Mouse (Mus musculus): Measurements from ENCODE around the gene Prn.

The Prn gene

GRCm38 (mm10) chr2:131948916-131949639 lies 39.3 kb downstream of the Prn start:
- no peak for DNase-seq (ENCODE audit: low spot score in 2 of 2)

GRCm38 (mm10) chr2:131949767-131950597 lies 40.2 kb downstream of the Prn start:
- peak; percentile 37 to 42 for DNase-seq (ENCODE audit: low spot score in 2 of 2)

- DNase-seq (ENCODE audit: low spot score in 2 of 2), result no peak
Measured at GRCm38 (mm10) chr2:131950598-131951095, 40.9 kb downstream of the Prn start, which contains the start of gene Prnd. Prnd (plus strand) TSS chr2:131950861.

- no peak for DNase-seq (ENCODE audit: low spot score in 2 of 2)
Measured at GRCm38 (mm10) chr2:131952456-131952855, 42.7 kb downstream of the Prn start.

GRCm38 (mm10) chr2:131952961-131953538 lies 43.3 kb downstream of the Prn start:
- no peak for DNase-seq (ENCODE audit: low spot score in 2 of 2)

- DNase-seq (ENCODE audit: low spot score in 2 of 2), result no peak
Measured at GRCm38 (mm10) chr2:131953711-131954110, 44.0 kb downstream of the Prn start.

- DNase-seq (ENCODE audit: low spot score in 2 of 2), result no peak
Measured at GRCm38 (mm10) chr2:131954835-131955234, 45.1 kb downstream of the Prn start.

- peak in 1 of 2 experiments; percentile 39 for DNase-seq (ENCODE audit: low spot score in 2 of 2)
Measured at GRCm38 (mm10) chr2:131955264-131955663, 45.5 kb downstream of the Prn start.

GRCm38 (mm10) chr2:131956336-131957256 lies 46.8 kb downstream of the Prn start:
- DNase-seq (ENCODE audit: low spot score in 2 of 2), result no peak

- no peak for DNase-seq (ENCODE audit: low spot score in 2 of 2)
Measured at GRCm38 (mm10) chr2:131957731-131958222, 48.0 kb downstream of the Prn start.

- no peak for DNase-seq (ENCODE audit: low spot score in 2 of 2)
Measured at GRCm38 (mm10) chr2:131961671-131962070, 51.9 kb downstream of the Prn start.

- no peak for DNase-seq (ENCODE audit: low spot score in 2 of 2)
Measured at GRCm38 (mm10) chr2:131970597-131970996, 60.8 kb downstream of the Prn start.

GRCm38 (mm10) chr2:131971098-131971497 lies 61.3 kb downstream of the Prn start:
- DNase-seq (ENCODE audit: low spot score in 2 of 2), result no peak

GRCm38 (mm10) chr2:131976663-131977062 lies 66.9 kb downstream of the Prn start:
- DNase-seq (ENCODE audit: low spot score in 2 of 2), result no peak

GRCm38 (mm10) chr2:131980866-131981265 lies 71.1 kb downstream of the Prn start:
- no peak for DNase-seq (ENCODE audit: low spot score in 2 of 2)

GRCm38 (mm10) chr2:131982546-131983196 lies 72.9 kb downstream of the Prn start:
- peak in 1 of 2 experiments; percentile 55 for DNase-seq (ENCODE audit: low spot score in 2 of 2)

GRCm38 (mm10) chr2:131987950-131988349 lies 78.2 kb downstream of the Prn start:
- DNase-seq (ENCODE audit: low spot score in 2 of 2), result no peak

- no peak for DNase-seq (ENCODE audit: low spot score in 2 of 2)
Measured at GRCm38 (mm10) chr2:131988550-131988949, 78.8 kb downstream of the Prn start.

- DNase-seq (ENCODE audit: low spot score in 2 of 2), result no peak
Measured at GRCm38 (mm10) chr2:131992487-131992886, 82.7 kb downstream of the Prn start.

GRCm38 (mm10) chr2:131993151-131993550 lies 83.4 kb downstream of the Prn start:
- DNase-seq (ENCODE audit: low spot score in 2 of 2), result no peak
